ENCODE assay signal across 9 mouse cellular contexts in genomic region chr9:57339577-57340210, GRCm38 (mm10).
DNase-seq lines count a peak whose midpoint lies in the region; ATAC-seq lines count a peak whose summit lies in the region.
"Had no signal": no experiment of that assay in that cellular context is flagged by ENCODE, and none has a peak within 500 bp of the region (broad histone marks: within the 10 kb centered on the region; RNA-seq: fewer than 3 reads in every experiment).

No protein-coding gene starts in this region.

- ATAC-seq in common myeloid progenitor, adult 5-6 weeks (replicated peaks; ENCODE audit: low read depth, poor library complexity, severe bottlenecking), result peak; percentile 94

- peak; percentile 8 for DNase-seq in spleen, adult 12 weeks (ENCODE audit: low spot score)
- no peak for DNase-seq in spleen, postnatal 14 days (ENCODE audit: low spot score in 2 of 2)
- peak; percentile 89 for DNase-seq in naive thymus-derived CD4-positive, alpha-beta T cell, adult 2 months (ENCODE audit: low read depth)
- peak; percentile 76 for DNase-seq in thymus, postnatal 4 days
- no peak for DNase-seq in adrenal gland, adult 2 months
- DNase-seq in layer of hippocampus, adult 18-20 months (ENCODE audit: low spot score in 2 of 2), result no peak
- no peak for DNase-seq in Muller cell, postnatal 12 days (ENCODE audit: inconsistent ontology term)
- DNase-seq: gastrocnemius, adult 2 months had no signal

Comparison
In these comparisons a context has a peak if more than half of its experiments do, and no peak if none do; other contexts are left out.
1. DNase-seq: peak in spleen, adult 12 weeks (single experiment), naive thymus-derived CD4-positive, alpha-beta T cell, adult 2 months (single experiment) and thymus, postnatal 4 days (single experiment); none in spleen, postnatal 14 days (0 of 2), adrenal gland, adult 2 months (single experiment), layer of hippocampus, adult 18-20 months (0 of 2) and Muller cell, postnatal 12 days (single experiment).